Mouse (Mus musculus) thymus, adult 2 months (tissue): ENCODE measurements around the gene Tcf25.

Experiments
- CTCF ChIP-seq: fragments of 200-500 bp; IDR thresholded peaks from 2 replicates; pipeline ENCODE4 v1.5.1; 2012; ENCODE audit warnings: mild to moderate bottlenecking, control low read depth, low read length, moderate library complexity, borderline replicate concordance; ENCODE audit not compliant: control insufficient read depth, poor library complexity, insufficient read depth; ENCODE audit errors: extremely low read depth
- POLR2A ChIP-seq: fragments of 200-500 bp; IDR thresholded peaks from 2 replicates; pipeline ENCODE4 v1.6.1; 2012; ENCODE audit warnings: mild to moderate bottlenecking, low read length, control low read depth, moderate library complexity; ENCODE audit not compliant: control insufficient read depth, poor library complexity, insufficient read depth; ENCODE audit errors: extremely low read depth

- TF ChIP-seq CTCF = peak; percentile 69; the same call in 1 of the 2 replicates
- no peak for TF ChIP-seq POLR2A
Measured at GRCm38 (mm10) chr8:123422056-123422780, 48.7 kb downstream of the Tcf25 start.
